10 mouse cellular contexts compared by ENCODE assay signal in the genomic region with DNA sequence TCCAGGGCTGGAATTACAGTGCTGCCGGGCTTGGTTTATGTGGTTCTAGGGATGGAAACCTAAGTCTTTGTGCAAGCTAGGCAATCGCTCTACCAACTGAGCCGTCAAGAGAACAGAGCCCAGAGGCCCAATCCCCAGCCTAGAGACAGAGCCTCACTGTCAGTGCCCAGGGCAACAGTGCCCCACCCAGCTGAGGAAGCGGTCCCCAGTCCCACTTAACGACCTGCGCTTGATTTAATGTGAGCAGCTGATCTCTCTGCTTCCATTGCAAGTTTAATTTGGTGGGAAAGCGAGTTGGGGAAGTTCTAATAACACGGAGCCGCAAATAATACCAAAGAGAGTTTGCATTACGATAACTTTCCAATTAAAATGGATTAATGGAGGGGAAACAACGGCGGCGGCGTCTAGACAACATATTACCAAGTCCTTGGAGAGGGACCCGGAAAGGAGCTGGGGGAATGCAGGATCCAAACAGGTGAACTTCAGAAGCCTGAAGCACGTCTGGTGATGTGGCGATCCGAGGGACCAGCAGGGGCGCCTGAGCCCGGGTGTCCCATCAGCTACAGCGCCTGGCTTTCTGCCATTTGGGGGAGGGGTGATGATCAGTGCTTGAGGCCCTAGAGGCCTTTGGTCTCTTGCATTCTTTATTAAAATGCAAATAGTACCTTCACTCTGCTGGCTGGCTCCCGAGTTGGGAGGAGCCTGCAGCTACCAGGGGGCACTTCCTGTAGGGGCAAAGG. TPM values are rescaled to one million over a fixed set of nuclear protein-coding genes. Genes with fewer than 3 reads are reported as not detected.
DNase-seq lines count a peak whose midpoint lies in the region; ATAC-seq and TF ChIP-seq lines count a peak whose summit lies in the region.
"Had no signal": no experiment of that assay in that cellular context is flagged by ENCODE, and none has a peak within 500 bp of the region (broad histone marks: within the 10 kb centered on the region; RNA-seq: fewer than 3 reads in every experiment).

No protein-coding gene starts in this region.

- intact Hi-C loops in left cerebral cortex, postnatal 36 days (cut with DNase I) = no loop called here

- H3K27me3 ChIP-seq in liver, embryonic 14.5 days (ENCODE audit: control insufficient read depth, insufficient read depth, low read length) = no peaks in the 10 kb centered on the region
- peaks cover 46% of the 10 kb centered on the region for H3K27me3 ChIP-seq in liver, embryonic 12.5 days (replicated peaks)
- H3K27me3 ChIP-seq in hindbrain, postnatal 0 days (ENCODE audit: insufficient read depth, low read length) = no peaks in the 10 kb centered on the region
- H3K27me3 ChIP-seq in midbrain, embryonic 12.5 days = peaks cover 6% of the 10 kb centered on the region; the same call in 1 of the 2 replicates

- H3K4me3 ChIP-seq in liver, embryonic 14.5 days (ENCODE audit: insufficient read depth in 1 of 2, low read depth in 2 of 2, low read length in 2 of 2) = no peak overlapping the region
- no peak overlapping the region for H3K4me3 ChIP-seq in liver, embryonic 12.5 days
- no peak overlapping the region for H3K4me3 ChIP-seq in hindbrain, postnatal 0 days (ENCODE audit: low read length)
- H3K4me3 ChIP-seq in midbrain, embryonic 12.5 days = no peak overlapping the region
- H3K4me3 ChIP-seq: embryonic facial prominence, embryonic 12.5 days had no signal

- 0 out of 2 replicates have a peak, but pooled peaks have one; percentile 13 for TF ChIP-seq CTCF in liver, embryonic 14.5 days (IDR thresholded peaks at IDR 0.05; ENCODE audit: low read depth)
- peak; percentile 49 for TF ChIP-seq CTCF in hindbrain, postnatal 0 days (IDR thresholded peaks at IDR 0.05; ENCODE audit: low read depth)

- 24% methylated on average over 22 of the region's 22 CpGs for WGBS in liver, embryonic 14.5 days (ENCODE audit: insufficient replicate concordance)
- whole genome bisulfite sequencing in liver, embryonic 12.5 days (ENCODE audit: insufficient replicate concordance) = 20% methylated on average over 22 of the region's 22 CpGs
- 16% methylated on average over 22 of the region's 22 CpGs for WGBS in hindbrain, postnatal 0 days
- 23% methylated on average over 22 of the region's 22 CpGs for WGBS in midbrain, embryonic 12.5 days

- H3K9ac ChIP-seq in liver, embryonic 14.5 days (replicated peaks) = no peak overlapping the region
- H3K9ac ChIP-seq in liver, embryonic 12.5 days = no peak overlapping the region
- H3K9ac ChIP-seq in hindbrain, postnatal 0 days (replicated peaks; ENCODE audit: low read length) = no peak overlapping the region
- no peak overlapping the region for H3K9ac ChIP-seq in midbrain, embryonic 12.5 days (replicated peaks)
- H3K9ac ChIP-seq: embryonic facial prominence, embryonic 12.5 days had no signal

- H3K36me3 ChIP-seq in liver, embryonic 14.5 days (replicated peaks; ENCODE audit: control insufficient read depth, insufficient read depth, low read depth) = no peaks in the 10 kb centered on the region
- H3K36me3 ChIP-seq in liver, embryonic 12.5 days = no peaks in the 10 kb centered on the region
- no peaks in the 10 kb centered on the region for H3K36me3 ChIP-seq in hindbrain, postnatal 0 days (ENCODE audit: insufficient read depth, low read length)
- no peaks in the 10 kb centered on the region for H3K36me3 ChIP-seq in midbrain, embryonic 12.5 days
- H3K36me3 ChIP-seq: embryonic facial prominence, embryonic 12.5 days had no signal

- TF ChIP-seq EP300 in liver, embryonic 14.5 days (IDR thresholded peaks at IDR 0.05; ENCODE audit: low read depth) = no peak

- H3K27ac ChIP-seq in liver, embryonic 14.5 days = no peak overlapping the region
- H3K27ac ChIP-seq in liver, embryonic 12.5 days = no peak overlapping the region
- no peak overlapping the region for H3K27ac ChIP-seq in hindbrain, postnatal 0 days
- peak overlapping the region; percentile 49 for H3K27ac ChIP-seq in midbrain, embryonic 12.5 days (replicated peaks)
- H3K27ac ChIP-seq: embryonic facial prominence, embryonic 12.5 days had no signal

- H3K4me2 ChIP-seq in liver, embryonic 14.5 days (ENCODE audit: low read depth) = no peak overlapping the region
- no peak overlapping the region for H3K4me2 ChIP-seq in liver, embryonic 12.5 days
- 0 out of 2 replicates have a peak overlapping the region, but pooled peaks have one; percentile 1 for H3K4me2 ChIP-seq in hindbrain, postnatal 0 days (ENCODE audit: low read depth, low read length)
- 0 out of 2 replicates have a peak overlapping the region, but pooled peaks have one; percentile 21 for H3K4me2 ChIP-seq in midbrain, embryonic 12.5 days (replicated peaks)
- H3K4me2 ChIP-seq: embryonic facial prominence, embryonic 12.5 days had no signal

- no peaks in the 10 kb centered on the region for H3K4me1 ChIP-seq in liver, embryonic 14.5 days (replicated peaks; ENCODE audit: control insufficient read depth in 2 of 2, insufficient read depth in 2 of 2, low read length in 1 of 2)
- no peaks in the 10 kb centered on the region; the same call in 1 of the 2 replicates for H3K4me1 ChIP-seq in liver, embryonic 12.5 days
- peaks cover 20% of the 10 kb centered on the region; the same call in 1 of the 2 replicates for H3K4me1 ChIP-seq in hindbrain, postnatal 0 days (ENCODE audit: insufficient read depth, low read length)
- H3K4me1 ChIP-seq in midbrain, embryonic 12.5 days = peaks cover 50% of the 10 kb centered on the region

- no peak for ATAC-seq in liver, embryonic 14.5 days (ENCODE audit: insufficient read depth)
- no peak for ATAC-seq in liver, embryonic 12.5 days
- no peak for ATAC-seq in hindbrain, postnatal 0 days
- peak; percentile 50; the same call in 1 of the 2 replicates for ATAC-seq in midbrain, embryonic 12.5 days (ENCODE audit: low FRiP score, low read depth)
- ATAC-seq: Patski had no signal

- no peaks in the 10 kb centered on the region for H3K9me3 ChIP-seq in liver, embryonic 14.5 days (ENCODE audit: control insufficient read depth, low read length)
- H3K9me3 ChIP-seq in liver, embryonic 12.5 days (replicated peaks) = no peaks in the 10 kb centered on the region
- no peaks in the 10 kb centered on the region for H3K9me3 ChIP-seq in hindbrain, postnatal 0 days (ENCODE audit: low read length)
- no peaks in the 10 kb centered on the region for H3K9me3 ChIP-seq in midbrain, embryonic 12.5 days
- H3K9me3 ChIP-seq: embryonic facial prominence, embryonic 12.5 days had no signal

- DNase-seq in liver, embryonic 14.5 days (ENCODE audit: low read depth in 3 of 3, low spot score in 3 of 3) = no peak
- peak; percentile 22 for DNase-seq in embryo, embryonic 9.5 days (ENCODE audit: extremely low spot score)
- peak; percentile 62 for DNase-seq in hindbrain, postnatal 0 days (ENCODE audit: low spot score)
- DNase-seq in left cerebral cortex, postnatal 36 days (ENCODE audit: low spot score in 2 of 2) = no peak
- no peak for DNase-seq in cerebellum, postnatal 25 days
- DNase-seq in layer of hippocampus, postnatal 36 days = no peak

RNA-seq across cellular contexts. Expression of a gene that starts 36.8 kb away (rescaled TPM):
- 6,111 and 7,314 TPM in 2 replicates for polyA plus RNA-seq in liver, embryonic 14.5 days (2012; rRNA removed)
- polyA plus RNA-seq in liver, embryonic 14.5 days (2014; fragmentation: Nextera tagmentation; extraction: Ambion mirVana) = 1,539 and 1,562 TPM in 2 replicates
- polyA plus RNA-seq in liver, embryonic 12.5 days (2016; fragmentation: Nextera tagmentation; extraction: Ambion mirVana) = 1,190 and 1,274 TPM in 2 replicates
- total RNA-seq in hindbrain, postnatal 0 days (2014; rRNA removed) = 2,832 and 4,239 TPM in 2 replicates
- 1,070 and 1,080 TPM in 2 replicates for polyA plus RNA-seq in hindbrain, postnatal 0 days (2015; fragmentation: Nextera tagmentation; extraction: Ambion mirVana)
- polyA plus RNA-seq in midbrain, embryonic 12.5 days (2016; fragmentation: Nextera tagmentation; extraction: Ambion mirVana) = 777 and 790 TPM in 2 replicates
- 1,000 to 10,000 TPM; 1,300 to 1,479 TPM for total RNA-seq in left cerebral cortex, postnatal 36 days (2021)
- 1,000 to 10,000 TPM; 1,474 to 1,494 TPM for total RNA-seq in layer of hippocampus, postnatal 36 days (2021)

Comparison
In these comparisons a context has a peak if more than half of its experiments do, and no peak if none do; other contexts are left out.
1. DNase-seq: peak in embryo, embryonic 9.5 days (single experiment) and hindbrain, postnatal 0 days (single experiment); none in liver, embryonic 14.5 days (0 of 3), left cerebral cortex, postnatal 36 days (0 of 2), cerebellum, postnatal 25 days (0 of 2) and layer of hippocampus, postnatal 36 days (0 of 2).
2. H3K4me2 ChIP-seq: peak in hindbrain, postnatal 0 days (single experiment) and midbrain, embryonic 12.5 days (single experiment); none in liver, embryonic 14.5 days (single experiment) and liver, embryonic 12.5 days (single experiment).